Mouse (Mus musculus) thymus, adult 2 months (tissue): ENCODE measurements around the gene Fam71f1. TPM values are rescaled to one million over a fixed set of nuclear protein-coding genes. Genes with fewer than 3 reads are reported as not detected.

Source experiments
- DNase-seq: peaks from one replicate; pipeline ENCODE4 v3.0.0; 2021
- H3K27ac ChIP-seq: fragments of 200-500 bp; 2 replicates; pipeline ENCODE4 v1.5.1; 2012; ENCODE audit warnings: low read length, control low read depth; ENCODE audit not compliant: control insufficient read depth, insufficient read depth
- H3K27me3 ChIP-seq: fragments of 200-500 bp; 2 replicates; pipeline ENCODE4 v1.6.1; 2012; ENCODE audit warnings: mild to moderate bottlenecking, low read length, moderate library complexity, mixed read lengths; ENCODE audit not compliant: control insufficient read depth, insufficient read depth
- H3K36me3 ChIP-seq: fragments of 200-500 bp; 2 replicates; pipeline ENCODE4 v1.6.1; 2012; ENCODE audit warnings: mild to moderate bottlenecking, low read length, moderate library complexity; ENCODE audit not compliant: control insufficient read depth, insufficient read depth
- H3K4me1 ChIP-seq: fragments of 200-500 bp; replicated peaks from 2 replicates; pipeline ENCODE4 v1.6.1; 2012; ENCODE audit warnings: low read length; ENCODE audit not compliant: control insufficient read depth, insufficient read depth
- H3K4me3 ChIP-seq: fragments of 200-500 bp; 2 replicates; pipeline ENCODE4 v1.5.1; 2012; ENCODE audit warnings: mild to moderate bottlenecking, low read length, control low read depth, moderate library complexity; ENCODE audit not compliant: control insufficient read depth, insufficient read depth
- CTCF ChIP-seq: fragments of 200-500 bp; IDR thresholded peaks from 2 replicates; pipeline ENCODE4 v1.5.1; 2012; ENCODE audit warnings: mild to moderate bottlenecking, control low read depth, low read length, moderate library complexity, borderline replicate concordance; ENCODE audit not compliant: control insufficient read depth, poor library complexity, insufficient read depth; ENCODE audit errors: extremely low read depth
- POLR2A ChIP-seq: fragments of 200-500 bp; IDR thresholded peaks from 2 replicates; pipeline ENCODE4 v1.6.1; 2012; ENCODE audit warnings: mild to moderate bottlenecking, low read length, control low read depth, moderate library complexity; ENCODE audit not compliant: control insufficient read depth, poor library complexity, insufficient read depth; ENCODE audit errors: extremely low read depth
- WGBS: fragments of 180-500 bp; shearing (Covaris S2); methylation state at CpG from one replicate; pipeline ENCODE4 v1.1.7; 2018; 5-methylcytosine and 5-hydroxymethylcytosine counted together
- polyA plus RNA-seq: library from polyadenylated mRNA; depleted of rRNA; stranded (reverse); fragments of >200 nt; gene quantifications from 2 replicates; pipeline ENCODE4 v1.2.3, GENCODE M21; 2012

Fam71f1 gene
- polyA plus RNA-seq, 1 experiment, result not detected

DNA sequence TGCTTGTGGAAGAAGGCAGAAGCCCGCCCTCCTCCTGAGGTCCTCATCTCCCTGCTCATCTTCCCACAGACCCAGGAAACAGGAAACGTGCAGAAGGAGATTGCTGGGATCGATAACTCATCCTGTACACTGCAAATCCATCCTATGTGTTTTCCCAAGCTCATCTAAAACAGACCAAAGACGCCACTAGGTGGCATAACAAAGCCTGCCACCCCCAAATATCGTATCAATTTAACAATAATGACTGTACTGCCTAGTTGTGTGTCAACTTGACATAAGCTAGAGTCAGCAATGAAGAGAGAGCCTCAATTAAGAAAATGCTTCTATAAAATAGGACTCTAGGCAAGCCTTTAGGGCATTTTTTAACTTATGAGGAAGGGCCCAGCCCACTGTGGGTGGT, 15.2 kb upstream of the Fam71f1 start:
- no peak overlapping the region for H3K27ac ChIP-seq
- WGBS, result 71% methylated on average over 5 of the region's 5 CpGs
- TF ChIP-seq CTCF, result no peak
- TF ChIP-seq POLR2A, result no peak
- no peaks in the 10 kb centered on the region for H3K36me3 ChIP-seq
- no peaks in the 10 kb centered on the region for H3K4me1 ChIP-seq
- no peak overlapping the region for H3K4me3 ChIP-seq
- no peaks in the 10 kb centered on the region for H3K27me3 ChIP-seq
- no peak for DNase-seq

DNA sequence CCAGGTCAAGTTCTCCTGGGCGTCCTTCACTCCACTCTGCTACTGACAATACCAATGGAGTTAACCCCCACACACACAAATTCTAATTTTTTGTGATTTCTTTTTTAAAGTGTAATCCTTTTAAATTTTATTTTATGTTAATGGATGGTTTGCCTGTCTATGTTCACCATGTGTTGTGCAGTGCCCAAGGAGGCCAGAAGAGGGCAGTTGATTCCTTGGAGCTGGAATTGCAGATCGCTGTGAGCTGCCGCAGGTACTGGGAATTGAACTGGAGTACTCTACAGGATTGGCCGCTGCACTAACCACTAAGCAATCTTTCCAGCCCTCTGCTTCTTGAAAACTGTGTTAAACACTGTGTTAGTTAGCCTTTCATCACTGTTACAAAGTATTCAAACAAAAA, 13.5 kb upstream of the Fam71f1 start:
- Histone ChIP-seq H3K4me1 (no peaks in the 10 kb centered on the region), H3K27me3 (no peaks in the 10 kb centered on the region), H3K27ac (no peak overlapping the region), H3K36me3 (no peaks in the 10 kb centered on the region), H3K4me3 (no peak overlapping the region)
- TF ChIP-seq CTCF (no peak), POLR2A (no peak)
- no peak for DNase-seq
- WGBS, result 96% methylated on average over 4 of the region's 4 CpGs

DNA sequence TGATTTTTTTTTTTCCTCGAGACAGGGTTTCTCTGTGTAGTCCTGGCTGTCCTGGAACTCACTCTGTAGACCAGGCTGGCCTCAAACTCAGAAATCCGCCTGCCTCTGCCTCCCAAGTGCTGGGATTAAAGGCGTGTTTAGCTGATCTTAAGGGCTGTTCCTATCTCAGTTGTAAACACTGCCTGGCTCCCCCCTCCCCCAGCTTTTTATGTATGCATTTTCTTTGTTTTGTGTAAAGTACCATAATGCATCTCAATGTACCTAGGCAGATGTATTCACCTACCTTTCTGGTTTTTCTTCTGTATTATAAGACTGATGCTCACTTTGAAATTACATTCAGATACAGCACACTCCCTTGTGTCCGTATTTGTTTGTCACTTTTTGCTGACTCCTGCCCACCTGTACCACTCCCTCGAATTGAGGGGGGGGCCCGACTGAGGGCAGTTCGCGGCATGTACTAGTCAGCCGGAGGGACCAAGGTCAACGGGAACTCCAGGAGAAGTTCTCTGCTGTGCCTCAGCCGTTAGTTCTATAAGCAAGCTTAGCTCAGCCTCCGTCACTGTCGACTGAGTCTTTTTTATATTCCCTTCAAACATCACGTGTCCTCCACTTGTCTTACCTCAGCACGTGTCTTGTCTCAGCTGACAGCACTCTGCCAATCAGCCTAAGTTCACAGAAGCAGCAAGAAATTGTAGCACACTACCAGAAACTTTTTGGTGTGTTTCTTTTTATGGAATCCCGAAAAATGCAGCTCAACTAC, 9.9 kb upstream of the Fam71f1 start:
- Histone ChIP-seq H3K4me3 (no peak overlapping the region), H3K4me1 (no peaks in the 10 kb centered on the region), H3K27me3 (no peaks in the 10 kb centered on the region), H3K36me3 (no peaks in the 10 kb centered on the region), H3K27ac (no peak overlapping the region)
- DNase-seq, result no peak
- 96% methylated on average over 16 of the region's 16 CpGs for WGBS
- TF ChIP-seq POLR2A (no peak), CTCF (no peak)

DNA sequence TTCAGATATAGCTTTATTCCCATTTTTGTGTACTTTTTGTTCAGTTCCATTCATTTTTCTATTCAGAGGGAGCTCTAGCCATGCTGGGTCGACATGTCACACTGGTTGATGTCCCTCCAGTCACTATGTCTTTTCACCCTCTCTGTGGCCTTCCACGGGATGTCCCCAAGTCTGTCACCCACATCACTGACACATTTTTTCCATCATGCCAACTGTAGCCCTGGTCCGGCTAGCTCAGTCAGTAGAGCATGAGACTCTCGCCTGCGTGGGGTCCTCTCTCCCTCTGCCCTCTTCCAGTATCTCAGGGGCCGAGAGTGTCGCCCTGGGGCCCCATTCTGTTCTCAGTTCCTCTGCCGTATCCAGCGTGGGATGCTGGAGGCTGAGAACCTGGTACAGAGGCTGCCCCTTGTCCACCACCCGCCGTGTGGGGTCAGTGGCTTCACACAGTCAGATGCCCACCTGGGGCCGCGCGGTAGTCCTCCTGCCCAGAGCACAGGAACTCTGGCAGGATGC, 5.2 kb upstream of the Fam71f1 start:
- Histone ChIP-seq H3K27me3 (no peaks in the 10 kb centered on the region), H3K4me1 (no peaks in the 10 kb centered on the region), H3K27ac (no peak overlapping the region), H3K36me3 (no peaks in the 10 kb centered on the region), H3K4me3 (no peak overlapping the region)
- TF ChIP-seq CTCF (no peak), POLR2A (no peak)
- DNase-seq, result no peak
- 88% methylated on average over 14 of the region's 14 CpGs for WGBS

DNA sequence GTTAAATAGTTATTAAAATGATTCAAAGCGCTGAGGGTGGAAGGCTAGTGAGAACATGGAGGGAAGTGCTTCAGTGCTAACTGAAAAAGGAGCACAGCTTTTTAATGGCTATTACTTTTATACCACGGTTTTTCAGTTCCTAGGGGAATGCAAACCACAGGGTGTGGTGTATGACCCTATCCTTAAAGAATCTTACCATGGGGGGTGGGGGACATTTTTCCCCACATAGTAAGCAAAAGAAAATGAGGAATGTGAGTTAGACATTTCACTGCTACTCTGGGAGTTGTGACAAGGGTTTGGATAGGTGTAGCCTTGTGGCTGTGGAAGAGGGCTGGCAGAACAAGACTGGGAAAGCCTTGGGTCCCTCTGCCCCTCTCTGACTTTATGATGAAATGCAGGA, 1.7 kb upstream of the Fam71f1 start:
- no peak for DNase-seq
- no peak for TF ChIP-seq POLR2A
- TF ChIP-seq CTCF, result no peak
- Histone ChIP-seq H3K36me3 (no peaks in the 10 kb centered on the region), H3K4me3 (no peak overlapping the region), H3K27ac (no peak overlapping the region), H3K27me3 (no peaks in the 10 kb centered on the region), H3K4me1 (no peaks in the 10 kb centered on the region; the same call in 1 of the 2 replicates)
- 76% methylated on average over 2 of the region's 2 CpGs for WGBS

DNA sequence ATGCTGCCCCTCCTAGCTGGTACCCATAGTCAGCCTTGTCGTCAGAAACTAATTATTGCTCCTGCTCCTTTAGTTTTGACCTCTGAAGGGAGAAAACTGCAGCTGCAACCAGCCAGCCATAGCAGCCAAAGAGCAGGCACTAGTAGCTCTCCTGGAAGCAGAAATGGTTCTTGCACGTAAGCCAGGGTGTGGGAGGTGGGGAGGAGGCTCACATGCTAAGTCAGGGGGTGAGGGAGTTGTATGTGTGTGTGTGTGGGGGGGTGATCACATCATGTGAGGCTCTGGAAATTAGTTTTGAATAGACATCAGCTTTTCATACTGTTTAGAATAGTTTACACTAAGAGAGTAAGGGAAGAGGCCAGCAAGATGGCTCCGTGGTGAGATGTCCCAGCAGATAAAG, 999 bp upstream of the Fam71f1 start:
- Histone ChIP-seq H3K27ac (no peak overlapping the region), H3K4me3 (no peak overlapping the region), H3K27me3 (no peaks in the 10 kb centered on the region), H3K36me3 (no peaks in the 10 kb centered on the region), H3K4me1 (peaks cover 3% of the 10 kb centered on the region)
- TF ChIP-seq POLR2A, result no peak
- 93% methylated on average over 3 of the region's 3 CpGs for WGBS
- no peak for DNase-seq

DNA sequence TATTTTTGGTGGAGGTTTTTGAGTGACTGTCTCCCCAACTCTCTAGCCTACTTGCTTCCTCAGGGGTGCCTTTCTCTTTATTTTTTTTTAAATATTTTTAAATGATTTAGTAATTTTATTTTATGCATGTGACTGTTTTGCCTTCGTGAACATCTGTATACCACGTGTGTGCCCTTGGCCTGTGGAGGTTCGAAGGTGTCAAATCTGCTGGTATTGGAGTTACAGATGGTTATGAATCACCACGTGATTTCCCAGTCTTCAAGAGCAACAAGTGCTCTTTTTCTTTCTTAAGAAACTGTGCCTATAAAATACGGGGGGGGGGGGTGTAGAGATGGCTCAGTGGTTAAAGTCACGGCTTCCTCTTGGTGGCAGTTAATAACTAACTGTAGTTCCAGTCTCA, 2.6 kb downstream of the Fam71f1 start:
- Histone ChIP-seq H3K27me3 (no peaks in the 10 kb centered on the region), H3K36me3 (no peaks in the 10 kb centered on the region), H3K4me1 (peaks cover 3% of the 10 kb centered on the region), H3K4me3 (no peak overlapping the region), H3K27ac (no peak overlapping the region)
- no peak for TF ChIP-seq CTCF
- TF ChIP-seq POLR2A, result no peak
- no peak for DNase-seq
- 90% methylated on average over 6 of the region's 6 CpGs for WGBS
